Mouse (Mus musculus) erythroblast, embryonic 14.5 days (primary cell): ENCODE measurements at regions not wholly inside any gene's neighbourhood (a gene's known extent, or its start where the extent isn't known, plus 50 kb on each side); places are given as distances from the start of the nearest gene placed in this dataset.

Source experiments
- H3K27me3 ChIP-seq: 2 replicates; pipeline ENCODE4 v1.6.1; 2012; ENCODE audit warnings: inconsistent platforms; ENCODE audit not compliant: control insufficient read depth
- H3K36me3 ChIP-seq: 2 replicates; pipeline ENCODE4 v1.6.1; 2012; ENCODE audit warnings: mild to moderate bottlenecking, inconsistent platforms; ENCODE audit not compliant: control insufficient read depth
- H3K4me1 ChIP-seq: 2 replicates; pipeline ENCODE4 v1.6.1; 2012; ENCODE audit warnings: inconsistent platforms; ENCODE audit not compliant: control insufficient read depth
- H3K4me3 ChIP-seq: replicated peaks from 2 replicates; pipeline ENCODE3; 2012; ENCODE audit warnings: moderate library complexity, mild to moderate bottlenecking, inconsistent platforms
- H3K9me3 ChIP-seq: 2 replicates; pipeline ENCODE4 v1.6.1; 2012; ENCODE audit warnings: low read length, inconsistent platforms, mixed read lengths; ENCODE audit not compliant: control insufficient read depth
- GATA1 ChIP-seq: IDR thresholded peaks from 2 replicates; pipeline ENCODE4 v1.6.1; 2012; ENCODE audit warnings: low read length, inconsistent platforms, mixed read lengths
- TAL1 ChIP-seq: IDR thresholded peaks from 3 replicates; pipeline ENCODE4 v1.6.1; 2012; ENCODE audit warnings: low read length, inconsistent platforms, mixed read lengths

GRCm38 (mm10) chr16:29775879-29776278, 196.7 kb downstream of the Opa1 start:
- H3K27me3 ChIP-seq: no peaks in the 10 kb centered on the region; the same call in 1 of the 2 replicates
- no peaks in the 10 kb centered on the region for H3K4me1 ChIP-seq
- H3K9me3 ChIP-seq: no peaks in the 10 kb centered on the region
- no peaks in the 10 kb centered on the region for H3K36me3 ChIP-seq
- no peak for TF ChIP-seq TAL1
- TF ChIP-seq GATA1: no peak
- no peak overlapping the region for H3K4me3 ChIP-seq

- no peaks in the 10 kb centered on the region for H3K36me3 ChIP-seq
- no peaks in the 10 kb centered on the region; the same call in 1 of the 2 replicates for H3K27me3 ChIP-seq
- H3K4me3 ChIP-seq: no peak overlapping the region
- H3K4me1 ChIP-seq: no peaks in the 10 kb centered on the region
- no peaks in the 10 kb centered on the region; the same call in 1 of the 2 replicates for H3K9me3 ChIP-seq
- no peak for TF ChIP-seq TAL1
- TF ChIP-seq GATA1: no peak
Measured at GRCm38 (mm10) chr16:29782441-29782840, 203.3 kb downstream of the Opa1 start.

- Histone ChIP-seq H3K9me3 (no peaks in the 10 kb centered on the region; the same call in 1 of the 2 replicates), H3K36me3 (no peaks in the 10 kb centered on the region), H3K4me3 (no peak overlapping the region), H3K27me3 (no peaks in the 10 kb centered on the region; the same call in 1 of the 2 replicates), H3K4me1 (peaks cover 19% of the 10 kb centered on the region)
- no peak for TF ChIP-seq TAL1
- no peak for TF ChIP-seq GATA1
Measured at GRCm38 (mm10) chr16:29785114-29785513, 206.0 kb downstream of the Opa1 start.

GRCm38 (mm10) chr16:29786540-29786939, 207.4 kb downstream of the Opa1 start:
- peaks cover 19% of the 10 kb centered on the region for H3K4me1 ChIP-seq
- TF ChIP-seq TAL1 (no peak), GATA1 (no peak)

GRCm38 (mm10) chr16:29787633-29788511, 208.7 kb downstream of the Opa1 start:
- Histone ChIP-seq H3K9me3 (no peaks in the 10 kb centered on the region; the same call in 1 of the 2 replicates), H3K27me3 (no peaks in the 10 kb centered on the region), H3K4me1 (peaks cover 19% of the 10 kb centered on the region), H3K4me3 (no peak overlapping the region), H3K36me3 (no peaks in the 10 kb centered on the region)
- TF ChIP-seq TAL1 (no peak), GATA1 (no peak)

More at GRCm38 (mm10) chr16:29786540-29786939, 207.4 kb downstream of the Opa1 start:
- Histone ChIP-seq H3K36me3 (no peaks in the 10 kb centered on the region), H3K9me3 (no peaks in the 10 kb centered on the region; the same call in 1 of the 2 replicates), H3K4me3 (no peak overlapping the region), H3K27me3 (no peaks in the 10 kb centered on the region)

GRCm38 (mm10) chr16:29790064-29790463, 210.9 kb downstream of the Opa1 start:
- Histone ChIP-seq H3K4me3 (no peak overlapping the region), H3K4me1 (peaks cover 19% of the 10 kb centered on the region), H3K36me3 (no peaks in the 10 kb centered on the region), H3K27me3 (peaks cover under 1% of the 10 kb centered on the region), H3K9me3 (no peaks in the 10 kb centered on the region; the same call in 1 of the 2 replicates)
- no peak for TF ChIP-seq TAL1
- TF ChIP-seq GATA1: no peak

- Histone ChIP-seq H3K4me1 (no peaks in the 10 kb centered on the region), H3K36me3 (no peaks in the 10 kb centered on the region), H3K27me3 (peaks cover 30% of the 10 kb centered on the region), H3K4me3 (no peak overlapping the region), H3K9me3 (no peaks in the 10 kb centered on the region)
- TF ChIP-seq GATA1 (no peak), TAL1 (no peak)
Measured at GRCm38 (mm10) chr16:29799250-29799649, 220.1 kb downstream of the Opa1 start.

- Histone ChIP-seq H3K27me3 (peaks cover 30% of the 10 kb centered on the region), H3K36me3 (no peaks in the 10 kb centered on the region), H3K4me1 (no peaks in the 10 kb centered on the region), H3K4me3 (no peak overlapping the region), H3K9me3 (no peaks in the 10 kb centered on the region)
- no peak for TF ChIP-seq TAL1
- no peak for TF ChIP-seq GATA1
Measured at GRCm38 (mm10) chr16:29799893-29800292, 220.8 kb downstream of the Opa1 start.

GRCm38 (mm10) chr16:29800457-29800856, 221.3 kb downstream of the Opa1 start:
- Histone ChIP-seq H3K4me3 (no peak overlapping the region), H3K36me3 (no peaks in the 10 kb centered on the region), H3K27me3 (peaks cover 25% of the 10 kb centered on the region), H3K9me3 (no peaks in the 10 kb centered on the region), H3K4me1 (no peaks in the 10 kb centered on the region)
- no peak for TF ChIP-seq TAL1
- no peak for TF ChIP-seq GATA1
